Mouse (Mus musculus) ES-Bruce4 (cell line): ENCODE measurements at regions not wholly inside any gene's neighbourhood (a gene's known extent, or its start where the extent isn't known, plus 50 kb on each side); places are given as distances from the start of the nearest gene placed in this dataset.

Source experiments
- H3K27ac ChIP-seq: 2 replicates; pipeline ENCODE4 v1.5.1; 2012; ENCODE audit warnings: low read length, inconsistent platforms; ENCODE audit not compliant: insufficient read depth
- H3K27me3 ChIP-seq: 2 replicates; pipeline ENCODE4 v1.6.1; 2012; ENCODE audit warnings: mild to moderate bottlenecking, low read length, inconsistent platforms; ENCODE audit not compliant: control insufficient read depth, poor library complexity, insufficient read depth, severe bottlenecking
- H3K36me3 ChIP-seq: 2 replicates; pipeline ENCODE4 v1.6.1; 2012; ENCODE audit warnings: inconsistent platforms, mild to moderate bottlenecking, low read length, moderate library complexity; ENCODE audit not compliant: control insufficient read depth, poor library complexity, insufficient read depth, severe bottlenecking
- H3K4me1 ChIP-seq: one replicate; pipeline ENCODE4 v1.8.1; 2011; ENCODE audit warnings: low read length; ENCODE audit not compliant: control insufficient read depth, insufficient read depth
- H3K4me3 ChIP-seq: 2 replicates; pipeline ENCODE4 v1.5.1; 2011; ENCODE audit warnings: low read depth, mild to moderate bottlenecking, low read length
- H3K9ac ChIP-seq: 2 replicates; pipeline ENCODE4 v1.6.1; 2012; ENCODE audit warnings: low read depth, mild to moderate bottlenecking, inconsistent platforms; ENCODE audit not compliant: poor library complexity, severe bottlenecking
- H3K9me3 ChIP-seq: replicated peaks from 2 replicates; pipeline ENCODE4 v1.6.1; 2012; ENCODE audit warnings: mild to moderate bottlenecking, low read length, inconsistent platforms; ENCODE audit not compliant: control insufficient read depth, poor library complexity, insufficient read depth, severe bottlenecking
- CTCF ChIP-seq: IDR thresholded peaks from one replicate; pipeline ENCODE4 v1.8.1; 2011; ENCODE audit warnings: low read depth, low read length
- EP300 ChIP-seq: IDR thresholded peaks from 2 replicates; pipeline ENCODE4 v1.6.1; 2011; ENCODE audit warnings: low read depth, low read length; ENCODE audit not compliant: insufficient read depth
- POLR2A ChIP-seq: IDR thresholded peaks from one replicate; pipeline ENCODE4 v1.8.1; 2011; ENCODE audit warnings: low read length; ENCODE audit not compliant: insufficient read depth

DNA sequence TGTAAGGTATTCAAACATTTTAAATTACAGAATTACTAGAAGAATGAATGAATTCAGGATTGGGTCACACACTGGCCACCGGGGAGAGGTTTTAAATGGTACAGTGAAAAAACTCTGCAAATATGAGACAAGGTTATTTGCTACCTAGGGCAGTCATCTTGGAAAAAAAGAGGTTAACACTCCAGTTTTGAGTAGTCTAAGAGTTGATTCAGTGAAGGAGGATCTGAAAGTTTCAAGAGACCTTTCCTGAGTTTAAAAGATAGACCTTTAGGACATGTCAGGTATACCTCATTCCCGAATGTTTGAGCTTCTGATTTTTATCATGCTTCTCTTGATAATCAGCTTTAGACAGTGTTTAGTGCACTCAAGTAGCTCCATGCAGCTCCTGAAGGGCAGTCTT lies 488.0 kb upstream of the A1bg start:
- TF ChIP-seq EP300: no peak
- no peak for TF ChIP-seq CTCF
- TF ChIP-seq POLR2A: no peak
- no peaks in the 10 kb centered on the region for H3K9me3 ChIP-seq
- no peaks in the 10 kb centered on the region for H3K27me3 ChIP-seq
- no peaks in the 10 kb centered on the region for H3K4me1 ChIP-seq
- H3K9ac ChIP-seq: no peak overlapping the region
- H3K27ac ChIP-seq: no peak overlapping the region
- no peak overlapping the region for H3K4me3 ChIP-seq
- no peaks in the 10 kb centered on the region for H3K36me3 ChIP-seq

DNA sequence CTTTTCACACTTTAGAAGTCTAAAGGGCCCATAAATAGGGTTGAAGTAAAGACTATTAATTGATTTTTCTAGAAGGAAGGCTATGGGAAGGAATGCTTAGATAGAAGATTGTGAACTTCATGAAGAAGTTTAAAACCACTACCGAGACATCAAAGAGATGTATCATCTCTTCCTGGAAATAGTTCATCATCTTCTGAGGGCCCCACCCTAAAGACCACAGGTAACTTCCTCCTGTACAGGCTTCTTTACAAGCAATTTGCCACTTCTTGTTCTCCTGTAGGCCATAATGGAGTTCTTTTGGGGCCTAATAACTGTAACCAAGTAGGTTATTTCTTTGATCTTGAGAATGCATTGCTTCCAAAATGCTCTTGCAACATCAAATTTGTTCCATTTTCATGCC lies 485.8 kb upstream of the A1bg start:
- TF ChIP-seq POLR2A (no peak), CTCF (no peak), EP300 (no peak)
- no peaks in the 10 kb centered on the region for H3K4me1 ChIP-seq
- H3K9ac ChIP-seq: no peak overlapping the region
- no peaks in the 10 kb centered on the region for H3K27me3 ChIP-seq
- no peak overlapping the region for H3K4me3 ChIP-seq
- H3K36me3 ChIP-seq: no peaks in the 10 kb centered on the region
- no peak overlapping the region for H3K27ac ChIP-seq
- H3K9me3 ChIP-seq: no peaks in the 10 kb centered on the region

DNA sequence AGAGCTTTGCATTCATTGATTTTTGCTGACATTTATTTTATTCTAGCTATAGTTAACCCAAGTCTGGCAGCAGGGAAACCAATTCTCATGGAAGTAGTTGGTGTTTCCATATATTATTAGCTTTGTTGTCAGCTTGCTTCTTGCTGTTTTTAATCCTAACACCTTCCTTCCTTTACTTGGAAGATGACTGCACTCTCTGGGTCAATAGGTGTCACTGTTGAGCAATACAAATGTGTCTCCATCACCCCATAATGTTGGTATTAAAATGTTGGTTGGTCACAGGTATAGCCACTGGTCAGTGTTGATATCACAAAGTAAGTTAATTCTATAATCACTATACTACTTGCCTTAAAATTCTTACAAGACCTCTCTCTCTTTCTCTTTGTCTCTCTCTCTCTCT lies 477.9 kb upstream of the A1bg start:
- H3K27ac ChIP-seq: no peak overlapping the region
- H3K9ac ChIP-seq: no peak overlapping the region
- H3K4me3 ChIP-seq: no peak overlapping the region
- no peaks in the 10 kb centered on the region for H3K27me3 ChIP-seq
- no peaks in the 10 kb centered on the region for H3K36me3 ChIP-seq
- TF ChIP-seq EP300 (no peak), CTCF (no peak), POLR2A (no peak)
- H3K9me3 ChIP-seq: no peaks in the 10 kb centered on the region
- no peaks in the 10 kb centered on the region for H3K4me1 ChIP-seq

DNA sequence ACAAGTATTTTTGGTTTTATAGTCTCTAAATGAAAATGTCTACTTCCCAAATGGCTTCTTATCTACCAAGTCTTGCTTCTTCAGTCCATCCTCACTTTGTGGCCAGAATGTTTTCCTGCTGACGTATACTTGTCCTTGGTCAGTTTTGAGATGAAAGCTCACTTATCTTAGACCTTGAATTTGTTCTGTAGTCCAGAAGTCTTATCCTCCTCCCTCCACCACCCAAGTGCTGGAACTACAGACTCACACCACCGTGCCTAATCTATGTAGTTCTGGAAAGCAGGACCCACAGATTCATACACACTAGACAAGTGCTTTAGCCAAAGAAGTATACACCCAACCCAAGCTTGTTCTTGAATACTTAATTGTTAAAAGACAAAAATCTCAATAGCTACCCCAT lies 477.2 kb upstream of the A1bg start:
- TF ChIP-seq POLR2A (no peak), EP300 (no peak), CTCF (no peak)
- no peak overlapping the region for H3K4me3 ChIP-seq
- H3K27ac ChIP-seq: no peak overlapping the region
- no peaks in the 10 kb centered on the region for H3K27me3 ChIP-seq
- H3K36me3 ChIP-seq: no peaks in the 10 kb centered on the region
- no peaks in the 10 kb centered on the region for H3K4me1 ChIP-seq
- H3K9ac ChIP-seq: no peak overlapping the region
- H3K9me3 ChIP-seq: no peaks in the 10 kb centered on the region

DNA sequence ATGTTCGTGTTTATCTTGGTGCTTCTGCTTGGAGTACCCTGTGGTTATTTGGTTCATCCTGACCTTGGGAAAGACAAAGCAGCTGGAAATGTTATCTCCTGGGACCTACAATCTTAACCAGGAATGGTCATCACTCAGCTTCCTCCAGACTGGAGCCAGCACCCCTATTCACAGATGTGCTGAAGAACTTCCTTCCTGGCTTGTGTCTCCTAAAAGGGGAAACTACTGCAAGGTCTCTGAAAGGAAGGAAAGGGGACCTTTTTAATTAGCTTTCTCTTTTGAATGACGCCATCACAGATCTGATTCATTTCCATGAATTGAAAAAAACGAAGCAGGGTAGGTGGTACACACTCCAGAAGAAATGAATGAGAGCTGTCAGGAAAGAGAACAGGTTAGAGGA lies 476.0 kb upstream of the A1bg start:
- Histone ChIP-seq H3K9ac (no peak overlapping the region), H3K27me3 (no peaks in the 10 kb centered on the region), H3K9me3 (no peaks in the 10 kb centered on the region), H3K4me1 (no peaks in the 10 kb centered on the region), H3K36me3 (no peaks in the 10 kb centered on the region), H3K4me3 (no peak overlapping the region), H3K27ac (no peak overlapping the region)
- TF ChIP-seq EP300 (no peak), POLR2A (no peak), CTCF (no peak)

DNA sequence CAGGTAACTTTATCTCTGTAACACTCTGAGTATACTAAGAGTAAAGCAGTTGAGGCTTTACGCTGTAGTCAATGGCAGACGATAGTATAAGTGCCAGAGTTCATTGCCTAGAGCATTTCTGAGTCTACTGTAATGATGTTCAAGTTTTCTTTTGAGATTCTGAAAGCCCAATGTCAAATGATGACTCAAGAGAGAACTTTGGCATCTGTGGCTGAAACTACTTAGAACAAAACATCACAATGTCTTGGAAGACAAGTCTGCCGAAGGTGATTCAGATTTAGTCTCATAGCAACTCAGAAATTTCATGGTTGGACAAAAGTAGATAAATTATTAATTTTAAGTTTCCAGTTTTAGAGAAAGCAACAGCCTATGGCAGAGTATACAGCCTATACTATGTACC lies 474.2 kb upstream of the A1bg start:
- Histone ChIP-seq H3K9me3 (no peaks in the 10 kb centered on the region), H3K27me3 (no peaks in the 10 kb centered on the region), H3K4me1 (no peaks in the 10 kb centered on the region), H3K9ac (no peak overlapping the region), H3K27ac (no peak overlapping the region), H3K36me3 (no peaks in the 10 kb centered on the region), H3K4me3 (no peak overlapping the region)
- TF ChIP-seq POLR2A (no peak), EP300 (no peak), CTCF (no peak)
